Mouse (Mus musculus) liver, postnatal 0 days (tissue): ENCODE data around the gene Hist1h2bq.
"Not testable (repeated sequence)": the region's sequence is repeated elsewhere in the genome, so short reads cannot be mapped to it uniquely, and the experiment has no call there.

ENCODE experiments used
- CTCF ChIP-seq: sonication (generic); IDR thresholded peaks from 2 replicates; pipeline ENCODE4 v1.5.1; 2016; ENCODE audit warnings: antibody characterized with exemption, low read depth
- EP300 ChIP-seq: IDR thresholded peaks from 2 replicates; pipeline ENCODE4 v1.6.1; 2016; ENCODE audit warnings: antibody characterized with exemption, low read depth, mild to moderate bottlenecking

DNA sequence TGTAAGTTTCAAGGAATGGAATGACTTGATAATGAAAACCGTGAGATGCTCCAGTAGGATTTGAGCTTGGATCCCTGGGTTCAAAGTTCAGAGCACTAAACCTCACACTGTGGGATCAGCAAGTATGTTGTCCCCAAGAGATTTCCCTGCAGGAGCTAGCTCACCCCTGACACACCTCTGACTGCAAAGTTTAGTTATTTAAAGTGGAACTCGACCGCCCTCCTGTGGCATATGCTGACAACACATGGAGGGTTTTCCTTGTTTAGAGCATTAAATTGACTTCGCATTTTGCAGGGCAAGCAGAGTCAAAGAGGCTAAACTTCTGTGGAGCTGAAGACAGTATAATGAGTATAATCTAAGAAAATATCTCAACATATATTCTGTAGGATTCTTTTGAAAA is 6.9 kb downstream of the Hist1h2bq start:
- TF ChIP-seq CTCF, EP300: not testable (repeated sequence)
